Mouse (Mus musculus): ENCODE results near the gene 2210017I01Rik. TPM values are rescaled to one million over a fixed set of nuclear protein-coding genes. Genes with fewer than 3 reads are reported as not detected.

Gene 2210017I01Rik
- not detected in 2 replicates for polyA plus RNA-seq (2015; fragmentation: Nextera tagmentation; extraction: Ambion mirVana)

GRCm38 (mm10) chr3:92607392-92607791 lies at the start of gene 2210017I01Rik:
2210017I01Rik (minus strand) TSS chr3:92607492.
- no peaks in the 10 kb centered on the region for H3K4me1 ChIP-seq
- no peak within 1 kb of the TSS for H3K4me3 ChIP-seq
- H3K27ac ChIP-seq (replicated peaks) = no peak within 1 kb of the TSS
- H3K9ac ChIP-seq = no peak within 1 kb of the TSS
- no peak within 1 kb of the TSS for H3K4me2 ChIP-seq
- no peaks in the 10 kb centered on the region for H3K27me3 ChIP-seq (replicated peaks)
- H3K9me3 ChIP-seq = no peaks in the 10 kb centered on the region
- no peaks in the 10 kb centered on the region for H3K36me3 ChIP-seq
- ATAC-seq (ENCODE audit: extremely low read depth, insufficient number of reproducible peaks, low FRiP score, low TSS enrichment) = no peak

DNA sequence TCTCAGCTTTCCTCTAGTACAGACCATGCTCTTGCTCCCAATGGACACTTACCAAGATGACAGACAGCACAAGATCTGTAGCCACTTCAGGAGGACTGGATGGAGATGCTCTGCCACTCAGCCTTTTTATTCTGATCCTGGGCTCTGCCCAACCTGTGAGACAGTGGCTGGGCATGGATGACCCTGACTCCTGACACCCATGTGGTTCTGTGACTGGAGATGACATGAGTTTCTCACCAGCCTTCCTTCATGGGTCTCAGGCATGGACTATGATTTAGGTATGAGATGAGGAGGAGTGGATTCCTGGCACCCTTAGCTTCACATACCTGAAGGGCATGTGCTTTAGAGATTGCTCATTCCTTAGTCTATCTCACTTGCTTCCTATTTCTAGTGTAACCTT lies 49.5 kb upstream of the 2210017I01Rik start, which contains the start of gene Lce1b:
TSS of gene Lce1b (minus strand) at position 101 of the 400 bp plus-strand sequence.
- Histone ChIP-seq H3K36me3 (no peaks in the 10 kb centered on the region), H3K9ac (no peak within 1 kb of the TSS), H3K4me3 (no peak within 1 kb of the TSS), H3K9me3 (no peaks in the 10 kb centered on the region), H3K4me1 (no peaks in the 10 kb centered on the region), H3K27ac (replicated peaks) (no peak within 1 kb of the TSS), H3K4me2 (no peak within 1 kb of the TSS), H3K27me3 (replicated peaks) (no peaks in the 10 kb centered on the region)
- ATAC-seq (ENCODE audit: extremely low read depth, insufficient number of reproducible peaks, low FRiP score, low TSS enrichment) = no peak

DNA sequence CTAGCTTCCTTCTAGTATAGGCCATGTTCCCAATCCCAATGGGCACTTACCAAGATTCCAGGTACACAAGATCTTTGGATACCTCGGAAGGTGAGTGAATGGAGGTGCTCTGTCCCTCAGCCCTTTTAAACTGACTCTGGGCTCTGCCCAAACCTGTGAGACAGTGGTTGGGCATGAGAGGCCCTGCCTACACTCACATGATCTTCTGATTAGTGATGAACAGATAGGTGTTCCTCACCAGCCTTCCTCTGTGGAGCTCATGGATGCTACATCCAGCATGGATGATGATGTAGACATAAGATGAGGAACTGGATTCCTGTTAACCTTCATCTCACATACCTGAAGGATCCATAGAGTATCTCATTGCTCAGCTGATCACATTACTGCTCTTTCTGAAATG lies 40.9 kb upstream of the 2210017I01Rik start, which contains the start of gene Lce1a1:
TSS of gene Lce1a1 (minus strand) at position 101 of the 400 bp plus-strand sequence.
- H3K27ac ChIP-seq (replicated peaks) = no peak within 1 kb of the TSS
- H3K27me3 ChIP-seq (replicated peaks) = no peaks in the 10 kb centered on the region
- no peak within 1 kb of the TSS for H3K9ac ChIP-seq
- H3K4me1 ChIP-seq = no peaks in the 10 kb centered on the region
- no peaks in the 10 kb centered on the region for H3K36me3 ChIP-seq
- H3K4me3 ChIP-seq = no peak within 1 kb of the TSS
- no peak within 1 kb of the TSS for H3K4me2 ChIP-seq
- H3K9me3 ChIP-seq = no peaks in the 10 kb centered on the region
- 82% methylated on average over 1 of the region's 1 CpGs for WGBS
- no peak for ATAC-seq (ENCODE audit: extremely low read depth, insufficient number of reproducible peaks, low FRiP score, low TSS enrichment)

DNA sequence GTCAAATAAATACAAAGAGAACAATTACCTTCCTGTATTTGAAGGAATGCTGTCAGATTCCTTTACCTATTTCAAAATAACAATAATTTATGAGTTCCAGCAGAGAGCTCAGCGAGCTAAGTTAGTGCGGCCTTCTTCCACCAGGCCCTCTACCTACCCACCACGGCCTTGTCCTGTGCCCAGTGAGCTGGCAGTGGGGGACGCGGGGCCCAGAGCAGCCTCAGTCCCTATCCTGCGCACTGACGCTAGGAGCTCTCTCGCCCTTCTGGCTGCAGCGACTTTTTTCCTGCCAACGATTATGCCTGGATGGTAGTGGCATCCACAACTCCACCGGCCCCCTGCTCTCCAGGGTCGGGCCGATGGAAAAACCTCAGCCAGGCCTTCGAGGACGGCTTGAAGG lies 32.6 kb upstream of the 2210017I01Rik start:
- Histone ChIP-seq H3K9ac (no peak overlapping the region), H3K27me3 (replicated peaks) (no peaks in the 10 kb centered on the region), H3K4me2 (no peak overlapping the region), H3K4me3 (no peak overlapping the region), H3K9me3 (no peaks in the 10 kb centered on the region), H3K36me3 (no peaks in the 10 kb centered on the region), H3K27ac (replicated peaks) (no peak overlapping the region), H3K4me1 (no peaks in the 10 kb centered on the region)
- no peak for ATAC-seq (ENCODE audit: extremely low read depth, insufficient number of reproducible peaks, low FRiP score, low TSS enrichment)
- 90% methylated on average over 15 of the region's 15 CpGs for WGBS

DNA sequence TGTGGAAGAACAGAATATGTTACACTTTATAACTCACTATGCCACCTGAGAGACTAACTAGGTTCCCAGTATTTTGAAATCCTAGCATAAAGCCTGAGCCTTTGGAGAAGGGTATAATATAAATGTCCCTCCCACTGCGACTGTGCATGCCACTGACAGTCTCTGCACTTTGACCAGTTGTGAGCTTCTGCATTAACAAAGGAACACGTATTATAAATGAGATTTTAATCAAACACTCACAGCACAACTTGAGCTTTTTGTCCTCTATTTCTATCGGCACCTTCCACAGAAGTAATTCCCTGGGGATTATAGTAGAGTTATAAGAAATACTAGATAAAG lies 31.3 kb upstream of the 2210017I01Rik start:
- Histone ChIP-seq H3K4me1 (no peaks in the 10 kb centered on the region), H3K27ac (replicated peaks) (no peak overlapping the region), H3K9ac (no peak overlapping the region), H3K27me3 (replicated peaks) (no peaks in the 10 kb centered on the region), H3K9me3 (no peaks in the 10 kb centered on the region), H3K4me2 (no peak overlapping the region), H3K36me3 (no peaks in the 10 kb centered on the region), H3K4me3 (no peak overlapping the region)
- no peak for ATAC-seq (ENCODE audit: extremely low read depth, insufficient number of reproducible peaks, low FRiP score, low TSS enrichment)
- 71% methylated on average over 3 of the region's 3 CpGs for WGBS

DNA sequence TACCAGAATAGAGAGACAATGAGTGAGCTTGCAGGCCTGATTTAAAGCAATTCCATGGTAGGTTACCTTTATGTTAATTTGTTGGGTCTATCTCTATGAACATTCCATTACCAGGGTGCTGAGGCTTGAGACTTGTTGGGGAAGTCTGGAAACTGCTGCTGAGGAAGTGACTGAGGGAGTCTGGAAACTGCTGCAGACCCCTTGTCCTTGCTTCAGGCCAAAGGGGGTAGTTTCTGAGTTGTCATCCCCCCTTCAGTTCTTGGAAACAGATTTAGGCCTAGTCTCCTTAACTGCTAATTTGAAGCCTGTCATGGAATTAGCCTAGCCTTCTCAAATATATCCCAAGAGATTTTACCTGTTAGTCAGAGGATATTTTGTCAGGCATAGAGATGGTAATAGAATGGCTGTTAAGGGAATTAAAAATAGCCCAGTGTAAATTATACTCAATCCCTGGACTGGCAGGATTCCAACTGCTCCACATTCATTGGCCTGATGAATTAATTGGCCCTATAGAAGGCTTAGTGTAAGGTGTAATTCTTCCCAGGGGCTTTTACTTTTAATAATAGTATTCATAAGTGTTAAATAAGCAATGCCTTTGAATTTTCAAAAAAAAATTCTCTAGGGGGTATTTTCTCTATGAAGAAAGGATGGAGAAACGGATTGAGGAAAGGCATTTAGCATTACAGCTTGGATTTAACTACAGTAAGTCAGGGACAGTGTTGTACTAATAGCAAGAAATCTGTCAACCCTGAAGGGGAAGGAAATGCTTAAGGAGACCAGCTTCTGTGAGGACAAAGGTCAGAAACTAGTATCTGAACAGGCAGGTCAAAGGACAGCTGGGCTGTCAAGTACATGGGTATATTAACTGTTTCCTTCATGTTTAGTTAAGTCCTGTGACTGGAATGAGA lies 30.7 kb upstream of the 2210017I01Rik start:
- Histone ChIP-seq H3K36me3 (no peaks in the 10 kb centered on the region), H3K4me1 (no peaks in the 10 kb centered on the region), H3K4me2 (no peak overlapping the region), H3K27ac (replicated peaks) (no peak overlapping the region), H3K9me3 (no peaks in the 10 kb centered on the region), H3K27me3 (replicated peaks) (no peaks in the 10 kb centered on the region), H3K9ac (no peak overlapping the region), H3K4me3 (no peak overlapping the region)
- no peak for ATAC-seq (ENCODE audit: extremely low read depth, insufficient number of reproducible peaks, low FRiP score, low TSS enrichment)
- WGBS = 45% methylated on average over 1 of the region's 1 CpGs

DNA sequence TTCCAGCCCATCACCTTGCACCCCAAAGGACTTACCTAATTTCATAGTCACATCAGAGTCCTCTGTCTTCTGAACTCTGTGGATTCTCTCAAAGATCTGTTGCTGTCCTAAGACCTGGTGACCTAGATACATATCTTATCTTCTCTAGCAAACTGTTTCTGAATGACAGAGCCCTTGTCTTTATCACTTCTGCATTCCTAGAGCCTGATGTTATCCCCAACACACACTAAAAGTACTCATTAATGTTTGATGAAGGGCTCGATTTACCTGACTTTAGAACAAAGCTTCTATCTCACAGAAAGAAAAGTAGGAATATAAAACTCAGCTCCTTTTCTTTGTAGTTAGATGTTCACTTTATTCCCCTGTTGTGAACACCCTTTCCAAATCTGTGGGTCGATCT lies 14.3 kb upstream of the 2210017I01Rik start, which contains the start of gene Lce6a:
TSS of gene Lce6a (minus strand) at position 101 of the 400 bp plus-strand sequence.
- no peak within 1 kb of the TSS for H3K4me2 ChIP-seq
- H3K27me3 ChIP-seq (replicated peaks) = no peaks in the 10 kb centered on the region
- no peaks in the 10 kb centered on the region for H3K4me1 ChIP-seq
- H3K36me3 ChIP-seq = no peaks in the 10 kb centered on the region
- H3K4me3 ChIP-seq = no peak within 1 kb of the TSS
- no peak for ATAC-seq (ENCODE audit: extremely low read depth, insufficient number of reproducible peaks, low FRiP score, low TSS enrichment)
- 65% methylated on average over 2 of the region's 2 CpGs for WGBS
- H3K9ac ChIP-seq = no peak within 1 kb of the TSS
- no peak within 1 kb of the TSS for H3K27ac ChIP-seq (replicated peaks)
- H3K9me3 ChIP-seq = no peaks in the 10 kb centered on the region

- no peaks in the 10 kb centered on the region for H3K27me3 ChIP-seq (replicated peaks)
- H3K4me2 ChIP-seq = no peak overlapping the region
- 33% methylated on average over 1 of the region's 1 CpGs for WGBS
- no peaks in the 10 kb centered on the region for H3K36me3 ChIP-seq
- H3K9me3 ChIP-seq = no peaks in the 10 kb centered on the region
- H3K4me3 ChIP-seq = no peak overlapping the region
- H3K4me1 ChIP-seq = no peaks in the 10 kb centered on the region
- ATAC-seq (ENCODE audit: extremely low read depth, insufficient number of reproducible peaks, low FRiP score, low TSS enrichment) = no peak
- no peak overlapping the region for H3K27ac ChIP-seq (replicated peaks)
- H3K9ac ChIP-seq = no peak overlapping the region
Observed at GRCm38 (mm10) chr3:92609804-92610203, 2.5 kb upstream of the 2210017I01Rik start.

DNA sequence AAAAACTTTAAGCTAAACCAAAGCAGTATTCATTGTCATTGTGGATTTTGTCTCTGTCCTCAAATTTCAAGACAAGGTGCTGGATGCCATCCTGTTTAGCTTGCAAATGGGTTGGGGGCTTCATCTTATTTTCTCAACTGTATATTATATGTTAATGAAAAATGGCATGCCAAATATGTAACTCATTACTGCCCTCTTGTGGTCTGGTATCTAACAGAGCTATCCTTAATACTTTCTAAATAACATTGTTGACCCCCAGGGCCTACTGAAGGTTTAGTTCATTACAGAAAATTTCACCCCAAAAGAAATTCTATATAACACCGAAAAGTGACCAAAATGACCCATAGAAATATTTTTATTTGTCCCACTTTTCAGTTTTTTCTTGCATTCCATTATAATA lies 5.1 kb downstream of the 2210017I01Rik start:
- H3K27me3 ChIP-seq (replicated peaks) = no peaks in the 10 kb centered on the region
- no peak overlapping the region for H3K4me2 ChIP-seq
- no peak overlapping the region for H3K27ac ChIP-seq (replicated peaks)
- H3K36me3 ChIP-seq = no peaks in the 10 kb centered on the region
- H3K9me3 ChIP-seq = peaks cover 3% of the 10 kb centered on the region; the same call in 1 of the 2 replicates
- no peaks in the 10 kb centered on the region for H3K4me1 ChIP-seq
- no peak overlapping the region for H3K9ac ChIP-seq
- no peak for ATAC-seq (ENCODE audit: extremely low read depth, insufficient number of reproducible peaks, low FRiP score, low TSS enrichment)
- 18% methylated on average over 1 of the region's 1 CpGs for WGBS
- H3K4me3 ChIP-seq = no peak overlapping the region

- ATAC-seq (ENCODE audit: extremely low read depth, insufficient number of reproducible peaks, low FRiP score, low TSS enrichment) = no peak
- Histone ChIP-seq H3K4me3 (no peak overlapping the region), H3K4me1 (no peaks in the 10 kb centered on the region), H3K4me2 (no peak overlapping the region), H3K27me3 (replicated peaks) (no peaks in the 10 kb centered on the region), H3K9ac (no peak overlapping the region), H3K9me3 (peaks cover 3% of the 10 kb centered on the region; the same call in 1 of the 2 replicates), H3K36me3 (no peaks in the 10 kb centered on the region), H3K27ac (replicated peaks) (no peak overlapping the region)
- 60% methylated on average over 1 of the region's 1 CpGs for WGBS
Observed at GRCm38 (mm10) chr3:92600456-92600855, 6.8 kb downstream of the 2210017I01Rik start.

GRCm38 (mm10) chr3:92599973-92600372 lies 7.3 kb downstream of the 2210017I01Rik start:
- no peak for ATAC-seq (ENCODE audit: extremely low read depth, insufficient number of reproducible peaks, low FRiP score, low TSS enrichment)
- Histone ChIP-seq H3K4me3 (no peak overlapping the region), H3K4me1 (no peaks in the 10 kb centered on the region)

DNA sequence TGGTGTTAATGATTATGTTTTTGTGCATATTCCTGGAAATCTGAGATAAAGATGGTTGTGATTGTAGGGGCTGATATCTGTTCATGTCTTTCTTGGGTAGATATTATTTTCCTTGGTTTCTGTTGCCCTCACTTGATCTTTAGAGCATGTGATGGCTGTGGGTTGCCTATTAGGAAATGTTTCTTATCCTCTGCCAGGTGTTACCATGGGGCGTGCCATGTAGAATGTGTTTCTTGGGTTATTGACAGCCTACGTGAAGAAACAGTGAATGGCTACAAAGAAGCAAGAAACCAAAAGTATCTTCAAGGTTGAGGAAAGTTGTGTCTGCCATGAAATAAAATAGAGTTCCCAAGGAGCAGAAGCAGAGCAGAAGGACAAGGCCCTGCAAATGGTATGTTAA lies 8.9 kb downstream of the 2210017I01Rik start:
- H3K4me1 ChIP-seq = no peaks in the 10 kb centered on the region
- H3K4me3 ChIP-seq = no peak overlapping the region
- ATAC-seq (ENCODE audit: extremely low read depth, insufficient number of reproducible peaks, low FRiP score, low TSS enrichment) = no peak
- H3K9me3 ChIP-seq = peaks cover 3% of the 10 kb centered on the region; the same call in 1 of the 2 replicates
- no peaks in the 10 kb centered on the region for H3K36me3 ChIP-seq
- H3K9ac ChIP-seq = no peak overlapping the region
- H3K4me2 ChIP-seq = no peak overlapping the region
- no peaks in the 10 kb centered on the region for H3K27me3 ChIP-seq (replicated peaks)
- H3K27ac ChIP-seq (replicated peaks) = no peak overlapping the region
- 70% methylated on average over 2 of the region's 2 CpGs for WGBS

More at GRCm38 (mm10) chr3:92599973-92600372, 7.3 kb downstream of the 2210017I01Rik start:
- H3K9ac ChIP-seq = no peak overlapping the region
- H3K27ac ChIP-seq (replicated peaks) = no peak overlapping the region
- no peaks in the 10 kb centered on the region for H3K36me3 ChIP-seq
- H3K4me2 ChIP-seq = no peak overlapping the region
- H3K9me3 ChIP-seq = peaks cover 3% of the 10 kb centered on the region; the same call in 1 of the 2 replicates
- no peaks in the 10 kb centered on the region for H3K27me3 ChIP-seq (replicated peaks)

Data from heart, embryonic 13.5 days (tissue).